Mouse (Mus musculus): ENCODE measurements around the gene Wipi2. TPM values are rescaled to one million over a fixed set of nuclear protein-coding genes. Genes with fewer than 3 reads are reported as not detected.

Wipi2 gene
- polyA plus RNA-seq, 2 experiments: 20.5 to 28.3 TPM

GRCm38 (mm10) chr5:142628726-142629662, 1.5 kb downstream of the Wipi2 start:
- Histone ChIP-seq H3K27ac (peak overlapping the region; percentile 83), H3K9ac (replicated peaks) (peak overlapping the region; percentile 97), H3K9me3 (ENCODE audit: control insufficient read depth, low read length) (no peaks in the 10 kb centered on the region), H3K4me1 (replicated peaks; ENCODE audit: control insufficient read depth in 2 of 2, insufficient read depth in 2 of 2, low read length in 1 of 2) (peaks cover 14 to 18% of the 10 kb centered on the region in 2 experiments), H3K27me3 (ENCODE audit: control insufficient read depth, insufficient read depth, low read length) (no peaks in the 10 kb centered on the region), H3K36me3 (replicated peaks; ENCODE audit: control insufficient read depth, insufficient read depth, low read depth) (peaks cover 22% of the 10 kb centered on the region), H3K4me3 (ENCODE audit: insufficient read depth in 1 of 2, low read depth in 2 of 2, low read length in 2 of 2) (peak overlapping the region; percentile 92 to 97), H3K4me2 (ENCODE audit: low read depth) (peak overlapping the region; percentile 82)
- DNase-seq (ENCODE audit: low read depth in 3 of 3, low spot score in 3 of 3) (peak; percentile 89 to 91 (median 90)), ATAC-seq (ENCODE audit: insufficient read depth) (peak; percentile 97)
- under 1% methylated on average over 69 of the region's 69 CpGs for WGBS (ENCODE audit: insufficient replicate concordance)
- TF ChIP-seq CTCF (IDR thresholded peaks at IDR 0.05; ENCODE audit: low read depth): no peak
- no peak for TF ChIP-seq EP300 (IDR thresholded peaks at IDR 0.05; ENCODE audit: low read depth)

GRCm38 (mm10) chr5:142629663-142630025, 2.1 kb downstream of the Wipi2 start:
- Histone ChIP-seq H3K9me3 (ENCODE audit: control insufficient read depth, low read length) (no peaks in the 10 kb centered on the region), H3K9ac (replicated peaks) (peak overlapping the region; percentile 97), H3K36me3 (replicated peaks; ENCODE audit: control insufficient read depth, insufficient read depth, low read depth) (peaks cover 26% of the 10 kb centered on the region), H3K27ac (peak overlapping the region; percentile 82), H3K4me1 (replicated peaks; ENCODE audit: control insufficient read depth in 2 of 2, insufficient read depth in 2 of 2, low read length in 1 of 2) (peaks cover 14 to 18% of the 10 kb centered on the region in 2 experiments), H3K4me3 (ENCODE audit: insufficient read depth in 1 of 2, low read depth in 2 of 2, low read length in 2 of 2) (peak overlapping the region; percentile 92 to 97), H3K4me2 (ENCODE audit: low read depth) (peak overlapping the region; percentile 79), H3K27me3 (ENCODE audit: control insufficient read depth, insufficient read depth, low read length) (no peaks in the 10 kb centered on the region)
- TF ChIP-seq CTCF (IDR thresholded peaks at IDR 0.05; ENCODE audit: low read depth) (no peak), EP300 (IDR thresholded peaks at IDR 0.05; ENCODE audit: low read depth) (no peak)
- ATAC-seq (ENCODE audit: insufficient read depth): no peak
- DNase-seq (ENCODE audit: low read depth in 3 of 3, low spot score in 3 of 3): no peak
- under 1% methylated on average over 41 of the region's 41 CpGs for WGBS (ENCODE audit: insufficient replicate concordance)

GRCm38 (mm10) chr5:142630224-142630623, 2.7 kb downstream of the Wipi2 start:
- Histone ChIP-seq H3K4me2 (ENCODE audit: low read depth) (peak overlapping the region; percentile 79), H3K9ac (replicated peaks) (peak overlapping the region; percentile 97), H3K9me3 (ENCODE audit: control insufficient read depth, low read length) (no peaks in the 10 kb centered on the region), H3K27me3 (ENCODE audit: control insufficient read depth, insufficient read depth, low read length) (no peaks in the 10 kb centered on the region), H3K4me1 (replicated peaks; ENCODE audit: control insufficient read depth in 2 of 2, insufficient read depth in 2 of 2, low read length in 1 of 2) (peaks cover 14 to 18% of the 10 kb centered on the region in 2 experiments), H3K27ac (peak overlapping the region; percentile 82), H3K36me3 (replicated peaks; ENCODE audit: control insufficient read depth, insufficient read depth, low read depth) (peaks cover 30% of the 10 kb centered on the region), H3K4me3 (ENCODE audit: insufficient read depth in 1 of 2, low read depth in 2 of 2, low read length in 2 of 2) (peak overlapping the region; percentile 92 to 97)
- no peak for ATAC-seq (ENCODE audit: insufficient read depth)
- TF ChIP-seq EP300 (IDR thresholded peaks at IDR 0.05; ENCODE audit: low read depth) (no peak), CTCF (IDR thresholded peaks at IDR 0.05; ENCODE audit: low read depth) (no peak)
- 6% methylated on average over 6 of the region's 6 CpGs for WGBS (ENCODE audit: insufficient replicate concordance)
- DNase-seq (ENCODE audit: low read depth in 3 of 3, low spot score in 3 of 3): peak in 1 of 3 experiments; percentile 28

- WGBS (ENCODE audit: insufficient replicate concordance): 32% methylated on average over 5 of the region's 5 CpGs
- peak overlapping the region; percentile 64 for H3K27ac ChIP-seq
- H3K9me3 ChIP-seq (ENCODE audit: control insufficient read depth, low read length): no peaks in the 10 kb centered on the region
- peak overlapping the region; percentile 40 for H3K4me2 ChIP-seq (ENCODE audit: low read depth)
- peak; percentile 77 for TF ChIP-seq EP300 (IDR thresholded peaks at IDR 0.05; ENCODE audit: low read depth)
- TF ChIP-seq CTCF (IDR thresholded peaks at IDR 0.05; ENCODE audit: low read depth): no peak
- H3K4me3 ChIP-seq (ENCODE audit: insufficient read depth in 1 of 2, low read depth in 2 of 2, low read length in 2 of 2): no peak overlapping the region
- ATAC-seq (ENCODE audit: insufficient read depth) (peak; percentile 97), DNase-seq (ENCODE audit: low read depth in 3 of 3, low spot score in 3 of 3) (peak; percentile 55 to 70 (median 61))
- no peaks in the 10 kb centered on the region for H3K27me3 ChIP-seq (ENCODE audit: control insufficient read depth, insufficient read depth, low read length)
- peaks cover 60% of the 10 kb centered on the region for H3K36me3 ChIP-seq (replicated peaks; ENCODE audit: control insufficient read depth, insufficient read depth, low read depth)
- H3K9ac ChIP-seq (replicated peaks): no peak overlapping the region; the same call in 1 of the 2 replicates
- peaks cover 12 to 18% of the 10 kb centered on the region in 2 experiments for H3K4me1 ChIP-seq (replicated peaks; ENCODE audit: control insufficient read depth in 2 of 2, insufficient read depth in 2 of 2, low read length in 1 of 2)
Measured at GRCm38 (mm10) chr5:142637823-142638222, 10.3 kb downstream of the Wipi2 start.

GRCm38 (mm10) chr5:142640088-142640487, 12.6 kb downstream of the Wipi2 start:
- peaks cover 46% of the 10 kb centered on the region for H3K36me3 ChIP-seq (replicated peaks; ENCODE audit: control insufficient read depth, insufficient read depth, low read depth)
- H3K4me3 ChIP-seq (ENCODE audit: insufficient read depth in 1 of 2, low read depth in 2 of 2, low read length in 2 of 2): no peak overlapping the region
- H3K9ac ChIP-seq (replicated peaks): no peak overlapping the region
- DNase-seq (ENCODE audit: low read depth in 3 of 3, low spot score in 3 of 3) (no peak), ATAC-seq (ENCODE audit: insufficient read depth) (no peak)
- 83% methylated on average over 5 of the region's 5 CpGs for WGBS (ENCODE audit: insufficient replicate concordance)
- no peak for TF ChIP-seq EP300 (IDR thresholded peaks at IDR 0.05; ENCODE audit: low read depth)
- TF ChIP-seq CTCF (IDR thresholded peaks at IDR 0.05; ENCODE audit: low read depth): no peak
- no peaks in the 10 kb centered on the region for H3K9me3 ChIP-seq (ENCODE audit: control insufficient read depth, low read length)
- no peaks in the 10 kb centered on the region for H3K27me3 ChIP-seq (ENCODE audit: control insufficient read depth, insufficient read depth, low read length)
- no peak overlapping the region for H3K4me2 ChIP-seq (ENCODE audit: low read depth)
- no peak overlapping the region for H3K27ac ChIP-seq
- H3K4me1 ChIP-seq (replicated peaks; ENCODE audit: control insufficient read depth in 2 of 2, insufficient read depth in 2 of 2, low read length in 1 of 2): peaks cover 12 to 18% of the 10 kb centered on the region in 2 experiments
